8 mouse cellular contexts compared by ENCODE assay signal in the genomic region with DNA sequence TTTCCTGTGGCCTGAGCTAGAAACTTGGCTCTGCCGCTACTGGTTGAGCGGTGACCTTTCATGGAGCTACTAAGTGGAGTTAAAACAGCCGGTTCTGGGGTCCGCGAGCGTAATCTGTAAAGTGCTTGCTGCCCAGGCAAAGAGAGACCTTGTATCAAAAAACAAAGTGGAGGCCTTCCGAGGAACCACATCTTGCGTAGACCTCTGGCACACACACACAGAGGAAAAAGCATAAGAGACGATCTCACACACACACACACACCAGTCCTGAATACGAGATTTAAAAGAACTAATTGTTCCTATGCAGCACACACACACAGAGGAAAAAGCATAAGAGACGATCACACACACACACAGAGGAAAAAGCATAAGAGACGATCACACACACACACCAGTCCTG. TPM values are rescaled to one million over a fixed set of nuclear protein-coding genes. Genes with fewer than 3 reads are reported as not detected.
DNase-seq lines count a peak whose midpoint lies in the region; ATAC-seq and TF ChIP-seq lines count a peak whose summit lies in the region.

No protein-coding gene starts in this region.

- H3K9me3 ChIP-seq in lung, embryonic 14.5 days (ENCODE audit: low read depth, low read length), result no peaks in the 10 kb centered on the region
- H3K9me3 ChIP-seq in embryonic facial prominence, embryonic 15.5 days (replicated peaks), result no peaks in the 10 kb centered on the region
- H3K9me3 ChIP-seq in intestine, postnatal 0 days (ENCODE audit: control insufficient read depth), result no peaks in the 10 kb centered on the region
- H3K9me3 ChIP-seq in neural tube, embryonic 14.5 days (ENCODE audit: control insufficient read depth, low read length), result no peaks in the 10 kb centered on the region

- H3K9ac ChIP-seq in lung, embryonic 14.5 days, result peak overlapping the region; percentile 83
- peak overlapping the region; percentile 60 for H3K9ac ChIP-seq in embryonic facial prominence, embryonic 15.5 days
- H3K9ac ChIP-seq in intestine, postnatal 0 days (ENCODE audit: low read depth, low read length), result peak overlapping the region; percentile 55
- H3K9ac ChIP-seq in neural tube, embryonic 14.5 days (replicated peaks; ENCODE audit: low read depth, low read length), result peak overlapping the region; percentile 69

- intact Hi-C loops in left cerebral cortex, postnatal 36 days (cut with DNase I), result loop anchor here (5.0 kb wide), 2 partner anchors 61 to 91 kb away; partner anchors contain the start of gene Il4ra

- peak overlapping the region; percentile 69 for H3K4me3 ChIP-seq in lung, embryonic 14.5 days (ENCODE audit: low read depth, low read length)
- peak overlapping the region; percentile 65 for H3K4me3 ChIP-seq in embryonic facial prominence, embryonic 15.5 days (replicated peaks)
- peak overlapping the region; percentile 56 for H3K4me3 ChIP-seq in intestine, postnatal 0 days (ENCODE audit: low read depth, low read length)
- peak overlapping the region; percentile 63 for H3K4me3 ChIP-seq in neural tube, embryonic 14.5 days (ENCODE audit: low read depth, low read length)

- H3K36me3 ChIP-seq in lung, embryonic 14.5 days (ENCODE audit: insufficient read depth), result 0 out of 2 replicates have a peak, but pooled peaks cover 2% of the 10 kb centered on the region
- no peaks in the 10 kb centered on the region for H3K36me3 ChIP-seq in embryonic facial prominence, embryonic 15.5 days
- no peaks in the 10 kb centered on the region; the same call in 1 of the 2 replicates for H3K36me3 ChIP-seq in intestine, postnatal 0 days (ENCODE audit: control insufficient read depth, insufficient read depth)
- H3K36me3 ChIP-seq in neural tube, embryonic 14.5 days (ENCODE audit: control insufficient read depth, insufficient read depth, low read length), result no peaks in the 10 kb centered on the region

- peak overlapping the region; percentile 78 for H3K27ac ChIP-seq in lung, embryonic 14.5 days (ENCODE audit: low read depth)
- peak overlapping the region; percentile 84 for H3K27ac ChIP-seq in embryonic facial prominence, embryonic 15.5 days (replicated peaks)
- peak overlapping the region; percentile 78 for H3K27ac ChIP-seq in intestine, postnatal 0 days (ENCODE audit: low read depth, low read length)
- peak overlapping the region; percentile 88 for H3K27ac ChIP-seq in neural tube, embryonic 14.5 days (ENCODE audit: low read depth, low read length)

- no peak; the same call in 1 of the 2 replicates for ATAC-seq in lung, embryonic 14.5 days (ENCODE audit: insufficient read depth)
- ATAC-seq in embryonic facial prominence, embryonic 15.5 days (ENCODE audit: insufficient number of reproducible peaks, low FRiP score, low TSS enrichment, low read depth), result 0 out of 2 replicates have a peak, but pooled peaks have one; percentile 17
- no peak for ATAC-seq in intestine, postnatal 0 days
- no peak; the same call in none of the 2 replicates for ATAC-seq in neural tube, embryonic 14.5 days (ENCODE audit: low read depth)

- no peak for DNase-seq in lung, embryonic 14.5 days
- no peak for DNase-seq in lung, postnatal 14 days
- DNase-seq in left cerebral cortex, postnatal 36 days (ENCODE audit: low spot score in 2 of 2), result no peak
- DNase-seq in embryo, embryonic 10 days (ENCODE audit: low spot score), result no peak
- DNase-seq in gastrocnemius, postnatal 25 days, result no peak

- no peak for TF ChIP-seq CTCF in lung, embryonic 14.5 days (IDR thresholded peaks at IDR 0.05; ENCODE audit: low read depth)
- TF ChIP-seq CTCF in intestine, postnatal 0 days (IDR thresholded peaks at IDR 0.05; ENCODE audit: low read depth), result no peak

- no peaks in the 10 kb centered on the region for H3K27me3 ChIP-seq in lung, embryonic 14.5 days (ENCODE audit: insufficient read depth, low read length)
- H3K27me3 ChIP-seq in embryonic facial prominence, embryonic 15.5 days, result no peaks in the 10 kb centered on the region
- H3K27me3 ChIP-seq in intestine, postnatal 0 days (replicated peaks; ENCODE audit: control insufficient read depth, insufficient read depth, low read length), result no peaks in the 10 kb centered on the region
- H3K27me3 ChIP-seq in neural tube, embryonic 14.5 days (ENCODE audit: control insufficient read depth, insufficient read depth, low read length), result no peaks in the 10 kb centered on the region

- H3K4me2 ChIP-seq in lung, embryonic 14.5 days, result peak overlapping the region; percentile 82
- H3K4me2 ChIP-seq in embryonic facial prominence, embryonic 15.5 days (replicated peaks), result peak overlapping the region; percentile 66
- H3K4me2 ChIP-seq in intestine, postnatal 0 days (replicated peaks; ENCODE audit: low read depth), result peak overlapping the region; percentile 73
- H3K4me2 ChIP-seq in neural tube, embryonic 14.5 days (ENCODE audit: low read depth, low read length), result peak overlapping the region; percentile 68

- 20% methylated on average over 12 of the region's 12 CpGs for WGBS in lung, embryonic 14.5 days
- WGBS in embryonic facial prominence, embryonic 15.5 days, result 24% methylated on average over 12 of the region's 12 CpGs
- 19% methylated on average over 12 of the region's 12 CpGs for WGBS in intestine, postnatal 0 days
- WGBS in neural tube, embryonic 14.5 days, result 20% methylated on average over 12 of the region's 12 CpGs

- 0 out of 2 replicates have a peak, but pooled peaks cover 3% of the 10 kb centered on the region for H3K4me1 ChIP-seq in lung, embryonic 14.5 days (ENCODE audit: insufficient read depth)
- H3K4me1 ChIP-seq in embryonic facial prominence, embryonic 15.5 days, result peaks cover 14% of the 10 kb centered on the region
- peaks cover 4% of the 10 kb centered on the region for H3K4me1 ChIP-seq in intestine, postnatal 0 days (replicated peaks; ENCODE audit: control insufficient read depth, insufficient read depth, low read length)
- H3K4me1 ChIP-seq in neural tube, embryonic 14.5 days (ENCODE audit: control insufficient read depth, insufficient read depth, low read length), result peaks cover 8% of the 10 kb centered on the region; the same call in 1 of the 2 replicates

RNA-seq across cellular contexts. Expression of gene Nsmce1, which starts 0.4 kb away (rescaled TPM):
- 153 and 156 TPM in 2 replicates for polyA plus RNA-seq in lung, embryonic 14.5 days (2014; fragmentation: Nextera tagmentation; extraction: Ambion mirVana)
- 105 and 110 TPM in 2 replicates for polyA plus RNA-seq in embryonic facial prominence, embryonic 15.5 days (2015; fragmentation: Nextera tagmentation; extraction: Ambion mirVana)
- 84.5 and 87.9 TPM in 2 replicates for polyA plus RNA-seq in intestine, postnatal 0 days (2015; fragmentation: Nextera tagmentation; extraction: Ambion mirVana)
- polyA plus RNA-seq in neural tube, embryonic 14.5 days (2014; fragmentation: Nextera tagmentation; extraction: Ambion mirVana), result 91.9 and 92.8 TPM in 2 replicates
- 10 to 100 TPM; 13.2 to 15.0 TPM for total RNA-seq in left cerebral cortex, postnatal 36 days (2021)
- total RNA-seq in gastrocnemius, postnatal 25 days (2021), result 1 to 10 TPM; 9.3 TPM

RNA-seq across cellular contexts. Expression of gene Kdm8, which starts 47.3 kb away (rescaled TPM):
- polyA plus RNA-seq in lung, embryonic 14.5 days (2014; fragmentation: Nextera tagmentation; extraction: Ambion mirVana), result 14.9 and 15.7 TPM in 2 replicates
- polyA plus RNA-seq in embryonic facial prominence, embryonic 15.5 days (2015; fragmentation: Nextera tagmentation; extraction: Ambion mirVana), result 8.0 and 8.3 TPM in 2 replicates
- 3.3 and 3.5 TPM in 2 replicates for polyA plus RNA-seq in intestine, postnatal 0 days (2015; fragmentation: Nextera tagmentation; extraction: Ambion mirVana)
- polyA plus RNA-seq in neural tube, embryonic 14.5 days (2014; fragmentation: Nextera tagmentation; extraction: Ambion mirVana), result 4.9 TPM in 2 replicates
- total RNA-seq in left cerebral cortex, postnatal 36 days (2021), result 1 to 10 TPM; 4.1 to 5.1 TPM
- 1 to 10 TPM; 4.1 to 4.5 TPM for total RNA-seq in gastrocnemius, postnatal 25 days (2021)
